Mouse (Mus musculus): ENCODE measurements around the gene H2al2a. TPM values are rescaled to one million over a fixed set of nuclear protein-coding genes. Genes with fewer than 3 reads are reported as not detected.
A peak's percentile ranks its signal among the peaks of the same experiment; 100 is the strongest.

The H2al2a gene
- polyA plus RNA-seq, 1 experiment from 2014 or later, result not detected

GRCm38 (mm10) chr2:18027448-18028139 lies 30.8 kb upstream of the H2al2a start:
- Histone ChIP-seq H3K4me2 (peak overlapping the region; percentile 95), H3K9me3 (ENCODE audit: low read depth, low read length) (no peaks in the 10 kb centered on the region), H3K4me3 (ENCODE audit: low read depth, low read length) (peak overlapping the region; percentile 66), H3K4me1 (ENCODE audit: insufficient read depth) (peaks cover 14% of the 10 kb centered on the region), H3K27me3 (ENCODE audit: insufficient read depth, low read length) (no peaks in the 10 kb centered on the region), H3K27ac (ENCODE audit: low read depth) (peak overlapping the region; percentile 99), H3K9ac (peak overlapping the region; percentile 93), H3K36me3 (ENCODE audit: insufficient read depth) (no peaks in the 10 kb centered on the region)
- peak; percentile 99 for TF ChIP-seq CTCF (IDR thresholded peaks at IDR 0.05; ENCODE audit: low read depth)
- peak; percentile 91 for ATAC-seq (ENCODE audit: insufficient read depth)
- WGBS, result under 1% methylated on average over 42 of the region's 44 CpGs
- peak; percentile 99 for DNase-seq

- Histone ChIP-seq H3K27me3 (ENCODE audit: insufficient read depth, low read length) (no peaks in the 10 kb centered on the region), H3K36me3 (ENCODE audit: insufficient read depth) (no peaks in the 10 kb centered on the region), H3K9me3 (ENCODE audit: low read depth, low read length) (no peaks in the 10 kb centered on the region), H3K4me2 (peak overlapping the region; percentile 95), H3K9ac (peak overlapping the region; percentile 56), H3K4me3 (ENCODE audit: low read depth, low read length) (peak overlapping the region; percentile 66), H3K27ac (ENCODE audit: low read depth) (peak overlapping the region; percentile 7; the same call in 1 of the 2 replicates), H3K4me1 (ENCODE audit: insufficient read depth) (peaks cover 4% of the 10 kb centered on the region)
- 1% methylated on average over 44 of the region's 44 CpGs for WGBS
- peak; percentile 28 for TF ChIP-seq CTCF (IDR thresholded peaks at IDR 0.05; ENCODE audit: low read depth)
- peak; percentile 3; the same call in 1 of the 2 replicates for ATAC-seq (ENCODE audit: insufficient read depth)
- peak; percentile 68 for DNase-seq
Observed at GRCm38 (mm10) chr2:18026116-18026947, 29.6 kb upstream of the H2al2a start.

GRCm38 (mm10) chr2:18025781-18026115 lies 29.0 kb upstream of the H2al2a start:
- Histone ChIP-seq H3K4me2 (peak overlapping the region; percentile 95), H3K4me1 (ENCODE audit: insufficient read depth) (no peaks in the 10 kb centered on the region; the same call in 1 of the 2 replicates), H3K4me3 (ENCODE audit: low read depth, low read length) (peak overlapping the region; percentile 66), H3K36me3 (ENCODE audit: insufficient read depth) (no peaks in the 10 kb centered on the region), H3K27me3 (ENCODE audit: insufficient read depth, low read length) (no peaks in the 10 kb centered on the region), H3K9me3 (ENCODE audit: low read depth, low read length) (no peaks in the 10 kb centered on the region), H3K9ac (peak overlapping the region; percentile 56), H3K27ac (ENCODE audit: low read depth) (no peak overlapping the region)
- TF ChIP-seq CTCF (IDR thresholded peaks at IDR 0.05; ENCODE audit: low read depth), result no peak
- no peak for ATAC-seq (ENCODE audit: insufficient read depth)
- DNase-seq, result no peak
- WGBS, result 5% methylated on average over 14 of the region's 14 CpGs

GRCm38 (mm10) chr2:18025116-18025515 lies 28.4 kb upstream of the H2al2a start:
- Histone ChIP-seq H3K9ac (no peak overlapping the region), H3K4me1 (ENCODE audit: insufficient read depth) (no peaks in the 10 kb centered on the region; the same call in 1 of the 2 replicates), H3K36me3 (ENCODE audit: insufficient read depth) (no peaks in the 10 kb centered on the region), H3K27me3 (ENCODE audit: insufficient read depth, low read length) (no peaks in the 10 kb centered on the region), H3K4me3 (ENCODE audit: low read depth, low read length) (peak overlapping the region; percentile 66; the same call in 1 of the 2 replicates), H3K27ac (ENCODE audit: low read depth) (no peak overlapping the region), H3K9me3 (ENCODE audit: low read depth, low read length) (no peaks in the 10 kb centered on the region), H3K4me2 (peak overlapping the region; percentile 95)
- no peak for TF ChIP-seq CTCF (IDR thresholded peaks at IDR 0.05; ENCODE audit: low read depth)
- ATAC-seq (ENCODE audit: insufficient read depth) (no peak), DNase-seq (no peak)
- WGBS, result 49% methylated on average over 5 of the region's 5 CpGs

DNA sequence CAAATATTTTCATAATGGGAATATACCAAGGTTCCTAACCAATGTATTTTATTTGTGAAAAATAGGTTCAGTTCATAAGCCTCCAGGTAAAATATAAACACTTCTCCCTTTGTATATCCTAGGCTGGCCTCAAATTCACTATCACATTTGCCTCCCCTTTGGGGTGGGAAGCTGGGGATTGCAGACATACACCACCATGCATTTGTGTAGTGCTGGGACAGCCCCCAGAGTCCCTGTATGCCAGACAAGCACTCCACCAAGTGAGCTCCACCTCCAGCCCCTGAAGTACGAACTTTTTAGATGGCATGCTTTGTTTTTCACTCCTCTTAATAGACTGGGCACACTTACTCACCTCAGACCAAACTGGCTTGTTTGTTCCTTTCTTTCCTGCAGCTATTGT lies 26.1 kb upstream of the H2al2a start:
- no peak for TF ChIP-seq CTCF (IDR thresholded peaks at IDR 0.05; ENCODE audit: low read depth)
- Histone ChIP-seq H3K4me1 (ENCODE audit: insufficient read depth) (no peaks in the 10 kb centered on the region; the same call in 1 of the 2 replicates), H3K9ac (no peak overlapping the region), H3K27me3 (ENCODE audit: insufficient read depth, low read length) (no peaks in the 10 kb centered on the region), H3K9me3 (ENCODE audit: low read depth, low read length) (no peaks in the 10 kb centered on the region), H3K27ac (ENCODE audit: low read depth) (no peak overlapping the region), H3K4me2 (no peak overlapping the region), H3K4me3 (ENCODE audit: low read depth, low read length) (no peak overlapping the region), H3K36me3 (ENCODE audit: insufficient read depth) (no peaks in the 10 kb centered on the region)
- DNase-seq, result no peak
- no peak for ATAC-seq (ENCODE audit: insufficient read depth)
- 35% methylated on average over 1 of the region's 1 CpGs for WGBS

GRCm38 (mm10) chr2:18019122-18019521 lies 22.4 kb upstream of the H2al2a start:
- Histone ChIP-seq H3K9me3 (ENCODE audit: low read depth, low read length) (no peaks in the 10 kb centered on the region), H3K4me1 (ENCODE audit: insufficient read depth) (no peaks in the 10 kb centered on the region), H3K27me3 (ENCODE audit: insufficient read depth, low read length) (no peaks in the 10 kb centered on the region), H3K36me3 (ENCODE audit: insufficient read depth) (no peaks in the 10 kb centered on the region), H3K27ac (ENCODE audit: low read depth) (no peak overlapping the region), H3K4me3 (ENCODE audit: low read depth, low read length) (no peak overlapping the region), H3K9ac (no peak overlapping the region), H3K4me2 (no peak overlapping the region)
- 70% methylated on average over 1 of the region's 1 CpGs for WGBS
- ATAC-seq (ENCODE audit: insufficient read depth) (no peak), DNase-seq (no peak)
- TF ChIP-seq CTCF (IDR thresholded peaks at IDR 0.05; ENCODE audit: low read depth), result no peak

DNA sequence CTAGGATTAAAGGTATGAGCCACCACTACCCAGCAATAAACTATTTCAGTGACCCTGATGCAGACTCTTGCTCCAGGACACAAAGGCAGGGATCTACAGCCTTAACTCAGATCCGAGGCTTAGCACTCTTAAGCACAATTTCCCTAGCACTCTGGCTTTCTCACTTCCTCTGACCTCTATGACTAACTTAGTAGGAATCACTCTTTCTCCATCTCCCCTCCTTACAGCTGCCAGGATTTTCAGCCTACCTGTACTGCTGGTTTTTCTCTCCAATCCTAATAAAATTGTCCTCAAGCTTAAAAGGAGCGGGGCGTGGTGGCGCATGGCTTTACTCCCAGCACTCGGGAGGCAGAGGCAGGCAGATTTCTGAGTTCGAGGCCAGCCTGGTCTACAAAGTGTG lies 20.6 kb upstream of the H2al2a start:
- ATAC-seq (ENCODE audit: insufficient read depth) (no peak), DNase-seq (no peak)
- Histone ChIP-seq H3K36me3 (ENCODE audit: insufficient read depth) (no peaks in the 10 kb centered on the region), H3K27ac (ENCODE audit: low read depth) (no peak overlapping the region), H3K9ac (no peak overlapping the region), H3K4me3 (ENCODE audit: low read depth, low read length) (no peak overlapping the region), H3K9me3 (ENCODE audit: low read depth, low read length) (no peaks in the 10 kb centered on the region), H3K4me1 (ENCODE audit: insufficient read depth) (no peaks in the 10 kb centered on the region), H3K27me3 (ENCODE audit: insufficient read depth, low read length) (no peaks in the 10 kb centered on the region), H3K4me2 (no peak overlapping the region)
- 91% methylated on average over 6 of the region's 6 CpGs for WGBS
- no peak for TF ChIP-seq CTCF (IDR thresholded peaks at IDR 0.05; ENCODE audit: low read depth)
